Comparison of ENCODE assay signal across 8 mouse cellular contexts in genomic region chr6:92214773-92215449, GRCm38 (mm10). TPM values are rescaled to one million over a fixed set of nuclear protein-coding genes. Genes with fewer than 3 reads are reported as not detected.
A peak's percentile ranks its signal among the peaks of the same experiment; 100 is the strongest.
DNase-seq lines count a peak whose midpoint lies in the region; ATAC-seq and TF ChIP-seq lines count a peak whose summit lies in the region.

Rbsn (minus strand) TSS chr6:92214925.

- peak; percentile 97 for ATAC-seq in erythroid progenitor cell, adult 5-6 weeks (replicated peaks; ENCODE audit: low FRiP score, poor library complexity, severe bottlenecking)
- ATAC-seq in heart, embryonic 12.5 days (ENCODE audit: insufficient number of reproducible peaks, low FRiP score), result peak; percentile 94
- peak; percentile 94 for ATAC-seq in kidney, postnatal 0 days (replicated peaks; ENCODE audit: low FRiP score, low read depth)
- ATAC-seq in liver, embryonic 11.5 days (replicated peaks; ENCODE audit: low FRiP score), result peak; percentile 96
- ATAC-seq in stomach, embryonic 15.5 days (ENCODE audit: insufficient read depth, low FRiP score, low read depth), result peak; percentile 93

- no peaks in the 10 kb centered on the region for H3K9me3 ChIP-seq in heart, embryonic 12.5 days (replicated peaks)
- no peaks in the 10 kb centered on the region for H3K9me3 ChIP-seq in kidney, postnatal 0 days (replicated peaks; ENCODE audit: low read length)
- H3K9me3 ChIP-seq in liver, embryonic 11.5 days (ENCODE audit: control insufficient read depth, low read length), result no peaks in the 10 kb centered on the region
- no peaks in the 10 kb centered on the region for H3K9me3 ChIP-seq in stomach, embryonic 15.5 days

- peaks cover 12% of the 10 kb centered on the region for H3K4me1 ChIP-seq in heart, embryonic 12.5 days (replicated peaks)
- peaks cover 7% of the 10 kb centered on the region; the same call in 1 of the 2 replicates for H3K4me1 ChIP-seq in kidney, postnatal 0 days (replicated peaks; ENCODE audit: insufficient read depth, low read length)
- H3K4me1 ChIP-seq in liver, embryonic 11.5 days (replicated peaks; ENCODE audit: control insufficient read depth, insufficient read depth, low read length), result peaks cover 9% of the 10 kb centered on the region
- peaks cover 4% of the 10 kb centered on the region for H3K4me1 ChIP-seq in stomach, embryonic 15.5 days

- H3K36me3 ChIP-seq in heart, embryonic 12.5 days, result peaks cover 13% of the 10 kb centered on the region
- H3K36me3 ChIP-seq in kidney, postnatal 0 days (ENCODE audit: insufficient read depth, low read length), result no peaks in the 10 kb centered on the region
- 0 out of 2 replicates have a peak, but pooled peaks cover 2% of the 10 kb centered on the region for H3K36me3 ChIP-seq in liver, embryonic 11.5 days (ENCODE audit: control insufficient read depth, insufficient read depth, low read length)
- H3K36me3 ChIP-seq in stomach, embryonic 15.5 days, result peaks cover 4% of the 10 kb centered on the region

- H3K4me3 ChIP-seq in heart, embryonic 12.5 days, result peak within 1 kb of the TSS; percentile 98
- H3K4me3 ChIP-seq in kidney, postnatal 0 days (replicated peaks; ENCODE audit: low read depth, low read length), result peak within 1 kb of the TSS; percentile 88
- H3K4me3 ChIP-seq in liver, embryonic 11.5 days (ENCODE audit: low read depth, low read length), result peak within 1 kb of the TSS; percentile 89
- peak within 1 kb of the TSS; percentile 99 for H3K4me3 ChIP-seq in stomach, embryonic 15.5 days (replicated peaks)

- H3K27me3 ChIP-seq in heart, embryonic 12.5 days (replicated peaks), result 0 out of 2 replicates have a peak, but pooled peaks cover 3% of the 10 kb centered on the region
- H3K27me3 ChIP-seq in kidney, postnatal 0 days (ENCODE audit: insufficient read depth, low read length), result no peaks in the 10 kb centered on the region
- no peaks in the 10 kb centered on the region for H3K27me3 ChIP-seq in liver, embryonic 11.5 days (replicated peaks; ENCODE audit: control insufficient read depth, insufficient read depth, low read length)
- H3K27me3 ChIP-seq in stomach, embryonic 15.5 days (replicated peaks), result no peaks in the 10 kb centered on the region

- H3K27ac ChIP-seq in heart, embryonic 12.5 days (ENCODE audit: poor library complexity, severe bottlenecking), result peak within 1 kb of the TSS; percentile 65
- H3K27ac ChIP-seq in kidney, postnatal 0 days, result peak within 1 kb of the TSS; percentile 51; the same call in 1 of the 2 replicates
- peak within 1 kb of the TSS; percentile 74; the same call in 1 of the 2 replicates for H3K27ac ChIP-seq in liver, embryonic 11.5 days (ENCODE audit: low read depth, low read length)
- H3K27ac ChIP-seq in stomach, embryonic 15.5 days, result peak within 1 kb of the TSS; percentile 83

- peak; percentile 96 for DNase-seq in CD4-positive helper T cell, adult 2 months (ENCODE audit: low read depth, low spot score)
- DNase-seq in brain, embryonic 18.5 days (ENCODE audit: low read depth, low spot score), result peak; percentile 86
- peak; percentile 97 for DNase-seq in kidney, postnatal 0 days (ENCODE audit: low spot score)
- DNase-seq in liver, embryonic 11.5 days (ENCODE audit: low spot score), result peak; percentile 88
- DNase-seq in naive thymus-derived CD4-positive, alpha-beta T cell, adult 2 months (ENCODE audit: low read depth), result peak; percentile 96

- TF ChIP-seq CTCF in kidney, postnatal 0 days (IDR thresholded peaks at IDR 0.05; ENCODE audit: low read depth), result 0 out of 2 replicates have a peak, but pooled peaks have one; percentile 20

- H3K9ac ChIP-seq in heart, embryonic 12.5 days, result peak within 1 kb of the TSS; percentile 96
- H3K9ac ChIP-seq in kidney, postnatal 0 days (ENCODE audit: low read depth, low read length), result peak within 1 kb of the TSS; percentile 86
- peak within 1 kb of the TSS; percentile 87 for H3K9ac ChIP-seq in liver, embryonic 11.5 days (ENCODE audit: low read depth, low read length)
- peak within 1 kb of the TSS; percentile 87 for H3K9ac ChIP-seq in stomach, embryonic 15.5 days

- 10% methylated on average over 35 of the region's 35 CpGs for WGBS in heart, embryonic 12.5 days
- 8% methylated on average over 35 of the region's 35 CpGs for WGBS in kidney, postnatal 0 days
- WGBS in liver, embryonic 11.5 days, result 10% methylated on average over 35 of the region's 35 CpGs
- WGBS in stomach, embryonic 15.5 days, result 9% methylated on average over 35 of the region's 35 CpGs

- H3K4me2 ChIP-seq in heart, embryonic 12.5 days, result peak within 1 kb of the TSS; percentile 95
- H3K4me2 ChIP-seq in kidney, postnatal 0 days (ENCODE audit: low read length), result peak within 1 kb of the TSS; percentile 77
- H3K4me2 ChIP-seq in liver, embryonic 11.5 days, result peak within 1 kb of the TSS; percentile 87
- H3K4me2 ChIP-seq in stomach, embryonic 15.5 days, result peak within 1 kb of the TSS; percentile 90

RNA-seq across cellular contexts. Expression of gene Rbsn, which starts in this region (rescaled TPM):
- 4.0 and 5.0 TPM in 2 replicates for total RNA-seq in erythroid progenitor cell, adult 5-6 weeks (2015; ENCODE audit: low replicate concordance)
- 9.4 TPM in 2 replicates for total RNA-seq in erythroid progenitor cell, adult 5-6 weeks (2017; ENCODE audit: low replicate concordance)
- polyA plus RNA-seq in heart, embryonic 12.5 days (2016; fragmentation: Nextera tagmentation; extraction: Ambion mirVana), result 19.8 and 20.2 TPM in 2 replicates
- 15.0 and 17.9 TPM in 2 replicates for polyA plus RNA-seq in kidney, postnatal 0 days (2015; fragmentation: Nextera tagmentation; extraction: Ambion mirVana)
- 12.7 and 13.1 TPM in 2 replicates for polyA plus RNA-seq in liver, embryonic 11.5 days (2014; fragmentation: Nextera tagmentation; extraction: Ambion mirVana)
- polyA plus RNA-seq in stomach, embryonic 15.5 days (2015; fragmentation: Nextera tagmentation; extraction: Ambion mirVana), result 24.1 and 24.6 TPM in 2 replicates

Comparison
In these comparisons a context has a peak if more than half of its experiments do, and no peak if none do; other contexts are left out.
1. Peak in every context shown above with its lines: DNase-seq, ATAC-seq, H3K4me3 ChIP-seq and H3K27ac ChIP-seq.